Mouse (Mus musculus): ENCODE data around the gene Apol11b. TPM values are rescaled to one million over a fixed set of nuclear protein-coding genes. Genes with fewer than 3 reads are reported as not detected.

Gene Apol11b
- polyA plus RNA-seq, 1 experiment, result 16.3 TPM

- Histone ChIP-seq H3K4me1 (ENCODE audit: control insufficient read depth, insufficient read depth, insufficient read length) (0 out of 2 replicates have a peak, but pooled peaks cover 2% of the 10 kb centered on the region), H3K4me3 (ENCODE audit: extremely low read depth, insufficient read depth, insufficient read length) (no peak overlapping the region), H3K27me3 (ENCODE audit: control insufficient read depth, insufficient read depth, low read length) (no peaks in the 10 kb centered on the region), H3K36me3 (ENCODE audit: control insufficient read depth, insufficient read depth, low read length) (no peaks in the 10 kb centered on the region), H3K27ac (ENCODE audit: insufficient read depth, low read length) (no peak overlapping the region)
- TF ChIP-seq CTCF (IDR thresholded peaks at IDR 0.05; ENCODE audit: extremely low read depth, insufficient read depth, insufficient read length, insufficient replicate concordance) (no peak), POLR2A (IDR thresholded peaks at IDR 0.05; ENCODE audit: low read depth, low read length) (no peak)
- DNase-seq (ENCODE audit: low read depth in 1 of 2, low spot score in 2 of 2), result peak in 1 of 2 experiments; percentile 2
- 76% methylated on average over 1 of the region's 1 CpGs for WGBS
Observed at GRCm38 (mm10) chr15:77624710-77625109, 18.4 kb downstream of the Apol11b start.

GRCm38 (mm10) chr15:77606069-77606468 is 37.0 kb downstream of the Apol11b start:
- Histone ChIP-seq H3K4me1 (ENCODE audit: control insufficient read depth, insufficient read depth, insufficient read length) (no peaks in the 10 kb centered on the region), H3K27me3 (ENCODE audit: control insufficient read depth, insufficient read depth, low read length) (no peaks in the 10 kb centered on the region), H3K36me3 (ENCODE audit: control insufficient read depth, insufficient read depth, low read length) (no peaks in the 10 kb centered on the region), H3K4me3 (ENCODE audit: extremely low read depth, insufficient read depth, insufficient read length) (no peak overlapping the region), H3K27ac (ENCODE audit: insufficient read depth, low read length) (no peak overlapping the region)
- WGBS, result 86% methylated on average over 3 of the region's 3 CpGs
- DNase-seq (ENCODE audit: low read depth in 1 of 2, low spot score in 2 of 2), result no peak
- no peak for TF ChIP-seq CTCF (IDR thresholded peaks at IDR 0.05; ENCODE audit: extremely low read depth, insufficient read depth, insufficient read length, insufficient replicate concordance)
- no peak for TF ChIP-seq POLR2A (IDR thresholded peaks at IDR 0.05; ENCODE audit: low read depth, low read length)

DNA sequence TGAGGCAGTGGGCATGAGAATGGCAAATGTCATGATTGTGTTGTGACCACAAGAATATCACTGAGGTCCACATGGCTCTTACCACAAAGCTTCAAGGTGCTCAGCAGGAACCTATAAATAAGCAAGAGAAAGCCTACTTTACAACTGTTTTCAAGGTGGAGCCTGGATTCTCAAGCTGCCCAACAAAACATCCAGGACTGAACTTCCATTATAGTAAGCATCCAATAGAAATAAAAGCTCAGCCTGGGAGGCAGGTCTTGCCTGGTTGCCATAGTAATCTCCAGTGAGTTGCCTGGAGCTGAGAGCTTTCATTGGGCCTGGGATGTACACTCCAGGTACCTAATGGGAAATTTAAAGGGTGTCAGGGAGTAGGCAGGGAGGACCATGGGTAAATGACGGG is 44.1 kb downstream of the Apol11b start, which contains the start of gene Gm36245:
Gene Gm36245, plus strand, starts transcription at position 301 of the 400 bp plus-strand sequence.
- peak within 1 kb of the TSS; percentile 11 for H3K27ac ChIP-seq (ENCODE audit: insufficient read depth, low read length)

GRCm38 (mm10) chr15:77598429-77598828 is 44.7 kb downstream of the Apol11b start:
- DNase-seq (ENCODE audit: low read depth in 1 of 2, low spot score in 2 of 2), result no peak
- WGBS, result 53% methylated on average over 3 of the region's 3 CpGs
- no peak for TF ChIP-seq CTCF (IDR thresholded peaks at IDR 0.05; ENCODE audit: extremely low read depth, insufficient read depth, insufficient read length, insufficient replicate concordance)
- no peak for TF ChIP-seq POLR2A (IDR thresholded peaks at IDR 0.05; ENCODE audit: low read depth, low read length)
- Histone ChIP-seq H3K36me3 (ENCODE audit: control insufficient read depth, insufficient read depth, low read length) (no peaks in the 10 kb centered on the region), H3K27me3 (ENCODE audit: control insufficient read depth, insufficient read depth, low read length) (no peaks in the 10 kb centered on the region), H3K27ac (ENCODE audit: insufficient read depth, low read length) (peak overlapping the region; percentile 11), H3K4me3 (ENCODE audit: extremely low read depth, insufficient read depth, insufficient read length) (no peak overlapping the region), H3K4me1 (ENCODE audit: control insufficient read depth, insufficient read depth, insufficient read length) (no peaks in the 10 kb centered on the region)

More for the DNA sequence above, 44.1 kb downstream of the Apol11b start, which contains the start of gene Gm36245:
- Histone ChIP-seq H3K4me3 (ENCODE audit: extremely low read depth, insufficient read depth, insufficient read length) (no peak within 1 kb of the TSS), H3K4me1 (ENCODE audit: control insufficient read depth, insufficient read depth, insufficient read length) (no peaks in the 10 kb centered on the region), H3K36me3 (ENCODE audit: control insufficient read depth, insufficient read depth, low read length) (no peaks in the 10 kb centered on the region), H3K27me3 (ENCODE audit: control insufficient read depth, insufficient read depth, low read length) (no peaks in the 10 kb centered on the region)
- DNase-seq (ENCODE audit: low read depth in 1 of 2, low spot score in 2 of 2), result no peak
- no peak for TF ChIP-seq POLR2A (IDR thresholded peaks at IDR 0.05; ENCODE audit: low read depth, low read length)
- WGBS, result 92% methylated on average over 1 of the region's 1 CpGs

- H3K27me3 ChIP-seq (ENCODE audit: control insufficient read depth, insufficient read depth, low read length), result no peaks in the 10 kb centered on the region
- no peaks in the 10 kb centered on the region for H3K36me3 ChIP-seq (ENCODE audit: control insufficient read depth, insufficient read depth, low read length)
- WGBS, result 63% methylated on average over 5 of the region's 5 CpGs
- H3K27ac ChIP-seq (ENCODE audit: insufficient read depth, low read length), result no peak within 1 kb of the TSS
- no peak within 1 kb of the TSS for H3K4me3 ChIP-seq (ENCODE audit: extremely low read depth, insufficient read depth, insufficient read length)
- no peaks in the 10 kb centered on the region for H3K4me1 ChIP-seq (ENCODE audit: control insufficient read depth, insufficient read depth, insufficient read length)
- no peak for DNase-seq (ENCODE audit: low read depth in 1 of 2, low spot score in 2 of 2)
- TF ChIP-seq CTCF (IDR thresholded peaks at IDR 0.05; ENCODE audit: extremely low read depth, insufficient read depth, insufficient read length, insufficient replicate concordance) (no peak), POLR2A (IDR thresholded peaks at IDR 0.05; ENCODE audit: low read depth, low read length) (no peak)
Observed at GRCm38 (mm10) chr15:77595961-77596360, 47.1 kb downstream of the Apol11b start, which contains the start of gene Apol10b. Apol10b (minus strand) TSS chr15:77596125.

GRCm38 (mm10) chr15:77593557-77593956 is 49.5 kb downstream of the Apol11b start:
- WGBS, result 71% methylated on average over 1 of the region's 1 CpGs
- no peak overlapping the region for H3K27ac ChIP-seq (ENCODE audit: insufficient read depth, low read length)
- H3K36me3 ChIP-seq (ENCODE audit: control insufficient read depth, insufficient read depth, low read length), result no peaks in the 10 kb centered on the region
- no peaks in the 10 kb centered on the region for H3K27me3 ChIP-seq (ENCODE audit: control insufficient read depth, insufficient read depth, low read length)
- DNase-seq (ENCODE audit: low read depth in 1 of 2, low spot score in 2 of 2), result no peak
- H3K4me3 ChIP-seq (ENCODE audit: extremely low read depth, insufficient read depth, insufficient read length), result no peak overlapping the region
- no peaks in the 10 kb centered on the region for H3K4me1 ChIP-seq (ENCODE audit: control insufficient read depth, insufficient read depth, insufficient read length)
- TF ChIP-seq POLR2A (IDR thresholded peaks at IDR 0.05; ENCODE audit: low read depth, low read length), result no peak
- TF ChIP-seq CTCF (IDR thresholded peaks at IDR 0.05; ENCODE audit: extremely low read depth, insufficient read depth, insufficient read length, insufficient replicate concordance), result no peak

- 83% methylated on average over 2 of the region's 2 CpGs for WGBS
- Histone ChIP-seq H3K4me1 (ENCODE audit: control insufficient read depth, insufficient read depth, insufficient read length) (no peaks in the 10 kb centered on the region), H3K27me3 (ENCODE audit: control insufficient read depth, insufficient read depth, low read length) (no peaks in the 10 kb centered on the region), H3K36me3 (ENCODE audit: control insufficient read depth, insufficient read depth, low read length) (no peaks in the 10 kb centered on the region), H3K27ac (ENCODE audit: insufficient read depth, low read length) (no peak overlapping the region), H3K4me3 (ENCODE audit: extremely low read depth, insufficient read depth, insufficient read length) (no peak overlapping the region)
- TF ChIP-seq POLR2A (IDR thresholded peaks at IDR 0.05; ENCODE audit: low read depth, low read length), result no peak
- no peak for TF ChIP-seq CTCF (IDR thresholded peaks at IDR 0.05; ENCODE audit: extremely low read depth, insufficient read depth, insufficient read length, insufficient replicate concordance)
- DNase-seq (ENCODE audit: low read depth in 1 of 2, low spot score in 2 of 2), result no peak
Observed at GRCm38 (mm10) chr15:77590881-77591280, 52.2 kb downstream of the Apol11b start.
